Mouse (Mus musculus): ENCODE results near the gene Tmem120b. TPM values are rescaled to one million over a fixed set of nuclear protein-coding genes. Genes with fewer than 3 reads are reported as not detected.

Gene Tmem120b
- total and polyA plus RNA-seq, 3 experiments, result 4.8 to 8.0 (median 6.2) TPM

GRCm38 (mm10) chr5:123143971-123144745 lies 75.9 kb downstream of the Tmem120b start:
- Histone ChIP-seq H3K4me3 (replicated peaks in 1 of 3; ENCODE audit: low read depth in 2 of 3, low read length in 2 of 3, poor library complexity in 1 of 3) (peak overlapping the region; percentile 47 to 76 (median 76)), H3K4me1 (ENCODE audit: control insufficient read depth in 1 of 2, insufficient read depth in 2 of 2) (peaks cover 0 to 38% of the 10 kb centered on the region in 2 experiments; a peak in 2 of 4 replicates), H3K27ac (ENCODE audit: insufficient read depth, low read depth) (0 out of 2 replicates have a peak overlapping the region, but pooled peaks have one; percentile 10), H3K36me3 (replicated peaks in 1 of 2; ENCODE audit: control insufficient read depth in 1 of 2, insufficient read depth in 1 of 2, low read length in 1 of 2) (peaks cover 31 to 49% of the 10 kb centered on the region in 2 experiments), H3K27me3 (replicated peaks) (no peaks in the 10 kb centered on the region), H3K79me2 (replicated peaks; ENCODE audit: control insufficient read depth, extremely low read depth, insufficient read depth, poor library complexity, severe bottlenecking) (peaks cover 63% of the 10 kb centered on the region), H3K9ac (ENCODE audit: insufficient read depth, low read depth) (peak overlapping the region; percentile 100), H3K9me3 (replicated peaks; ENCODE audit: low read length) (no peaks in the 10 kb centered on the region), H3K4me2 (ENCODE audit: insufficient read depth, low read depth, poor library complexity, severe bottlenecking) (peak overlapping the region; percentile 98)
- DNase-seq (ENCODE audit: extremely low read depth), result no peak
- dilution Hi-C loops (cut with MboI; ENCODE audit: extremely low pct_ligation_motif_present, extremely low pct_unique_long_range_greater_than_20kb, low sequenced_read_pairs), result no loop called here
- TF ChIP-seq CHD2 (IDR thresholded peaks at IDR 0.05; ENCODE audit: low read length) (peak; percentile 28; the same call in 1 of the 2 replicates), TCF12 (IDR thresholded peaks at IDR 0.05; ENCODE audit: low read depth, low read length) (peak; percentile 30; the same call in 1 of the 2 replicates), CHD1 (IDR thresholded peaks at IDR 0.05; ENCODE audit: low read depth, low read length) (no peak), ETS1 (conservative IDR thresholded peaks at IDR 0.05; ENCODE audit: low read depth, low read length) (peak; percentile 13; the same call in 1 of the 2 replicates), USF1 (IDR thresholded peaks at IDR 0.05; ENCODE audit: low read depth, low read length) (peak; percentile 42; the same call in 1 of the 2 replicates), MXI1 (IDR thresholded peaks at IDR 0.05; ENCODE audit: low read depth, low read length) (peak; percentile 98), MYC (IDR thresholded peaks at IDR 0.05; ENCODE audit: low read depth, low read length) (0 out of 2 replicates have a peak, but pooled peaks have one; percentile 24), MAX (IDR thresholded peaks at IDR 0.05; ENCODE audit: low read length) (peak; percentile 73; the same call in 1 of the 2 replicates), SIN3A (IDR thresholded peaks at IDR 0.05; ENCODE audit: low read length) (peak; percentile 75), E2F4 (IDR thresholded peaks at IDR 0.05; ENCODE audit: insufficient replicate concordance, low read depth, low read length) (no peak), BHLHE40 (IDR thresholded peaks at IDR 0.05; ENCODE audit: low read depth, low read length) (peak; percentile 28; the same call in 1 of the 2 replicates), ZNF384 (IDR thresholded peaks at IDR 0.05; ENCODE audit: low read depth, low read length) (no peak), CTCF (conservative IDR thresholded peaks at IDR 0.05 in 1 of 2, IDR thresholded peaks at IDR 0.05 in 1 of 2; ENCODE audit: low read depth in 2 of 2, low read length in 2 of 2) (no peak)
- in situ Hi-C loops (cut with MboI; ENCODE audit: low pct_ligation_motif_present, low pct_unique_long_range_greater_than_20kb, low sequenced_read_pairs), result no loop called here

GRCm38 (mm10) chr5:123144746-123145590 lies 76.8 kb downstream of the Tmem120b start:
- in situ Hi-C loops (cut with MboI; ENCODE audit: low pct_ligation_motif_present, low pct_unique_long_range_greater_than_20kb, low sequenced_read_pairs) (no loop called here), dilution Hi-C loops (cut with MboI; ENCODE audit: extremely low pct_ligation_motif_present, extremely low pct_unique_long_range_greater_than_20kb, low sequenced_read_pairs) (no loop called here)
- TF ChIP-seq EP300 (IDR thresholded peaks at IDR 0.05; ENCODE audit: low read length) (0 out of 2 replicates have a peak, but pooled peaks have one; percentile 22), ZNF384 (IDR thresholded peaks at IDR 0.05; ENCODE audit: low read depth, low read length) (no peak), MAZ (IDR thresholded peaks at IDR 0.05; ENCODE audit: low read depth, low read length) (0 out of 2 replicates have a peak, but pooled peaks have one; percentile 35), KAT2A (IDR thresholded peaks at IDR 0.05; ENCODE audit: insufficient replicate concordance, low read length) (no peak), IRF4 (IDR thresholded peaks at IDR 0.05; ENCODE audit: low read depth, low read length) (peak; percentile 56; the same call in 1 of the 2 replicates)
- H3K79me2 ChIP-seq (replicated peaks; ENCODE audit: control insufficient read depth, extremely low read depth, insufficient read depth, poor library complexity, severe bottlenecking), result peaks cover 60% of the 10 kb centered on the region
- peaks cover 31 to 54% of the 10 kb centered on the region in 2 experiments for H3K36me3 ChIP-seq (replicated peaks in 1 of 2; ENCODE audit: control insufficient read depth in 1 of 2, insufficient read depth in 1 of 2, low read length in 1 of 2)
- peak overlapping the region; percentile 98 for H3K4me2 ChIP-seq (ENCODE audit: insufficient read depth, low read depth, poor library complexity, severe bottlenecking)
- H3K27me3 ChIP-seq (replicated peaks), result no peaks in the 10 kb centered on the region
- peaks cover 0 to 46% of the 10 kb centered on the region in 2 experiments; a peak in 2 of 4 replicates for H3K4me1 ChIP-seq (ENCODE audit: control insufficient read depth in 1 of 2, insufficient read depth in 2 of 2)
- no peak for DNase-seq (ENCODE audit: extremely low read depth)
- H3K4me3 ChIP-seq (replicated peaks in 1 of 3; ENCODE audit: low read depth in 2 of 3, low read length in 2 of 3, poor library complexity in 1 of 3), result peak overlapping the region; percentile 47 to 76 (median 53)
- H3K9ac ChIP-seq (ENCODE audit: insufficient read depth, low read depth), result peak overlapping the region; percentile 9; the same call in 1 of the 2 replicates
- H3K27ac ChIP-seq (ENCODE audit: insufficient read depth, low read depth), result no peak overlapping the region
- H3K9me3 ChIP-seq (replicated peaks; ENCODE audit: low read length), result no peaks in the 10 kb centered on the region

Data from CH12.LX (cell line).